Mouse (Mus musculus) kidney, adult 2 months (tissue): ENCODE results near the gene Tenm4.

ENCODE experiments used
- CTCF ChIP-seq: fragments of 200-500 bp; conservative IDR thresholded peaks from 2 replicates; pipeline ENCODE4 v1.5.1; 2011; ENCODE audit warnings: low read depth, mild to moderate bottlenecking, control low read depth, low read length, moderate library complexity, mixed read lengths; ENCODE audit not compliant: insufficient read depth, insufficient read length
- POLR2A ChIP-seq: fragments of 200-500 bp; IDR thresholded peaks from one replicate; pipeline ENCODE4 v1.6.1; 2011; ENCODE audit warnings: low read depth, low read length, control low read depth

DNA sequence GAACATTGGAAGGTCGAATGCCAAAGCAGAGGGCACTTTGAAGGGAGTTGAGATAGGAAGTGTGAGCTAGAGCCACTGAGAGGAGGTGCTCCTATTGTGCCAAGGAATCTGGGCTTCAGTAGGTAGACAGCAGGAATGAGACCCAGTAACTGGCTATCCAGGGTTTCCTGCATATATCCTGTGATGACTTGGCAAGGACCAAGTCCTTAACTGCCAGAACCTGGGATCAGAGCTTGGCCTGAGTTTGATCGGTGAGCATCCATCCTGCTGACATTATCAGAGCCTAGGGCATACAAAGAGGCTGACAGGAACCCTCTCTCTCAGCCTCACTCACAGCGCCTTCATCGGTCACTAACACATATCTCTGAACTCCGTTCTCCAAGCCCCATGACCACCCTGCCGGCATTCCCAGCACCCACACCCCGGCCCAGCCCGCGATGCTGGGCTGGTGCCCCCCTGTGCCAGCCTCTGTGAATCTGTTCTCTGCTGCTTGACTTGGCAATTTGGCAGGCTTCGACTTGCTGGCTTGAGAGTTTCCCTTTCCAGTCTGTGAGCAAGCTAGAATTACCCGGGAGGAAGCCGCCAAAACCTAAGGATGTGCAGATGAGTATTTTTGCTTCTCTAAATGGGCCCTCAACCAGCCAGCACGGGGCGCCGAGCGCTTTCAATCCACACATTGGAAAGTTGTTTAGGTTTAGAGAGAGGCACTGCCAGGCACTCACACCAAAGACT is 698.2 kb downstream of the Tenm4 start:
- TF ChIP-seq CTCF (no peak), POLR2A (no peak)
